Mouse (Mus musculus) monocyte, adult 2 months (primary cell): ENCODE results near the gene Ubfd1.
"Not testable (repeated sequence)": the region's sequence is repeated elsewhere in the genome, so short reads cannot be mapped to it uniquely, and the experiment has no call there.

Experiments used
- DNase-seq, 2 experiments: peaks; one replicate each; pipeline ENCODE4 v3.0.0; 2022; ENCODE audit warnings: low spot score in 2 of 2, low read depth in 1 of 2

The Ubfd1 gene

DNA sequence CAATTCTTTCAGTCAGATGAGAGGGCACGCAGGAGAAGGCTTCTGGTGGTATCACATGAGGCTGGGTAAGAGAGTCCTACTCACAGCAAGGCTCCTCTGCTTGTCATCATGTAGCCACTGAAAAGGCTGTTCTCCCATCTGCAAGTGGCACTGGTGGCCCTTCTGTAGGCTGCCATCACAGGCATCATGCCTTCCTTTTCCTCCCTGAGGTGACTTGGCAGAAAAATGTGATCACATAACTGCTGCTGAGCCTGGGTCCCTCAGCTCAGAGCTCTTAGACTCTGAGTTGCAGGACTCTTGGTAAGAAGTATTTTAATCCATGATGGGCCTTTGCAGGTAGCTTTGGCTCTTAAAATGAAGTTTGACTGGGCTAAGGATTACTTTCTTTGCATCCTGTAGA lies 14.1 kb downstream of the Ubfd1 start:
- no peak for DNase-seq

DNA sequence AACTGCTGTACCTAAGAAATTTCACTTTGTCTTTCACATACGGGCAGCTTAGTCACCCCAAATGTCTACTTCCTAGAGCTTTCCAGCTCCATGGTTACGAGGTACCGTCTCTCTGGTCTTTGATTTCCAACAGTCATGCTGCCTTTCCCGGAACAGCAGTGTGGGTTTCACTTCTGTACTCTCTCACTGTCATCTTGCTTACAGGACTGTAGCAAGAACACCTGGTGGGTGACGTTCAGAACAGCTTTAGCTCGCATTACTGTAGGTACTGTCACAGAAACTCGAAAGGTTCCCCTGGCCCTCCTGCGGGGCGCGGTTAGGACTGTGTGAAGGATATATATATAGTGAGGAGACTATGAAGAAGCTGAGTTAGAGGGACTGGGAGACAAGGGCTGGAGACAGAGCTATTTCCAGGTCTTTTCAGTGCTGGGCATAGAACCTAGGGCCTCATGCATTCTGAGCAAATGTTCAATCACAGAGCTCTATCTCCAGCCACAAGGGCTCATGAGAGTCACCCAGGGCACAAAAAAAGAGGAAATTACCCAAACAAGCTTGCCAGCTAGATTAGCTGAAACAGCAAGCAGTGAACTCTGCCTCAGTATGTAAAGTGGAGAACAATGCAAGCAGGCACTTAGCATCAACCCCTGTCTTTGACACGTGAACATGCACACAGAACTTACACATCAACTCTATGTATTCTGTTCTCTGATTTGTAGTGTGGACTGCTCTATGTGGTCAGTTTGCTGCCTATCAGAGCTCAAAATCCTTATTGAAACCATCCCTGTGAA lies 20.4 kb downstream of the Ubfd1 start:
- no peak for DNase-seq

- no peak for DNase-seq
These were observed 27.8 kb downstream of the Ubfd1 start for GRCm38 (mm10) chr7:122094564-122095330.

- no peak for DNase-seq
These were observed 31.0 kb downstream of the Ubfd1 start for GRCm38 (mm10) chr7:122098009-122098408.

DNA sequence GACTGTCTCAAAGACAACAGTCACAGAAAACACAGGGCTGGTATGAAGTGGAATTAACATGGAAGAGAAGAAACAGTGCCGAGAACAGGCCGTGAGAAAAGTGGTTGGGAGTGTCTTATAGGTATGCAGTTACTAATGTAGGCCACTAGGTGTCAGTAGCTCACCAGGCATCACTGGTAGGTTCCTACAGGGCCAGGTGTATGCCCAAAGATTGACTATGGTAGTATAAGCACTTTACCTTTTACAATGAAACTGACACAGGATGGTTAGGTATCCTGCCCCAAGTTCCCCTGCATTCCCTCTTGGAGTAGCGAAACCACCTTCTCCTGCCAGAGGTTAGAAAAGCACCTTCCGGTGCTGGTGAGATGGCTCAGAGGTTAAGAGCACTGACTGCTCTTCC lies 32.2 kb downstream of the Ubfd1 start:
- no peak for DNase-seq

GRCm38 (mm10) chr7:122101014-122101746 lies 34.2 kb downstream of the Ubfd1 start:
- DNase-seq: not testable (repeated sequence)

- DNase-seq: peak; percentile 42 to 76
These were observed 34.8 kb downstream of the Ubfd1 start, which contains the start of gene Ndufab1 for GRCm38 (mm10) chr7:122101747-122102244. Gene Ndufab1 (minus strand): TSS chr7:122101886.

- no peak for DNase-seq
These were observed 41.2 kb downstream of the Ubfd1 start for GRCm38 (mm10) chr7:122108206-122108605.

- no peak for DNase-seq
These were observed 56.5 kb downstream of the Ubfd1 start for GRCm38 (mm10) chr7:122123518-122123917.

DNA sequence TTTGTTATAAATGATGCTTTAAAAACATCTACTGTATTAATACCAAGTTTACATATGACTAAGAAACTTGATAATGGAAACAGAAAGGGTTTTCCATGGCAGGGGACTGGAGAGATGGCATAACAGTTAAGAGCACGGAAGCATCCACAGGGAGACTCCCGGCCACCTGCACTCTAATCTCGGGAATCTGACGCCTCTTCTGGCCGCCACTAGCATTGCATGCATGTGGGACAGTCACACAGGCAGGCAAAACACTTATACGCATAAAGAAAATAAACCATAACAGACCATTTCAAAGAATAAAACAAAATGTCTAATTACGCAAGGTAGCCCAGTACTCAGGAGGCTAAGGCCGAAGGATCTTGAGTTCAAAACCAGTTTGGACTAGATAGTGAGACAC lies 58.7 kb downstream of the Ubfd1 start:
- DNase-seq: no peak

- DNase-seq: no peak
These were observed 60.0 kb downstream of the Ubfd1 start for GRCm38 (mm10) chr7:122126946-122127345.
